Mouse (Mus musculus) midbrain, embryonic 16.5 days (tissue): ENCODE measurements around the gene Ehbp1. TPM values are rescaled to one million over a fixed set of nuclear protein-coding genes. Genes with fewer than 3 reads are reported as not detected.
A peak's percentile ranks its signal among the peaks of the same experiment; 100 is the strongest.

Experiments
- ATAC-seq: fragments of 200-750 bp; cut with Nextera tagmentation; 2 replicates; pipeline ENCODE4 v1.8.0; 2017; ENCODE audit warnings: moderate TSS enrichment
- H3K27ac ChIP-seq: fragments of 300-500 bp; sonication (generic); 2 replicates; pipeline ENCODE4 v1.5.1; 2014; ENCODE audit warnings: mild to moderate bottlenecking, low read length, mixed read lengths
- H3K27me3 ChIP-seq: fragments of 300-500 bp; sonication (generic); 2 replicates; pipeline ENCODE4 v1.6.1; 2014; ENCODE audit warnings: low read depth, low read length, mixed read lengths; ENCODE audit not compliant: control insufficient read depth, insufficient read depth
- H3K36me3 ChIP-seq: fragments of 300-500 bp; sonication (generic); 2 replicates; pipeline ENCODE4 v1.6.1; 2014; ENCODE audit warnings: mild to moderate bottlenecking, low read length, moderate library complexity, mixed read lengths; ENCODE audit not compliant: control insufficient read depth, insufficient read depth
- H3K4me1 ChIP-seq: fragments of 300-500 bp; sonication (generic); 2 replicates; pipeline ENCODE4 v1.6.1; 2014; ENCODE audit warnings: mild to moderate bottlenecking, low read length, mixed read lengths; ENCODE audit not compliant: control insufficient read depth, insufficient read depth
- H3K4me2 ChIP-seq: fragments of 300-500 bp; sonication (generic); 2 replicates; pipeline ENCODE4 v1.6.1; 2014; ENCODE audit warnings: mild to moderate bottlenecking, low read length, mixed read lengths
- H3K4me3 ChIP-seq: fragments of 300-500 bp; sonication (generic); 2 replicates; pipeline ENCODE4 v1.5.1; 2014; ENCODE audit warnings: low read depth, mild to moderate bottlenecking, low read length, moderate library complexity, mixed read lengths
- H3K9ac ChIP-seq: fragments of 300-500 bp; sonication (generic); 2 replicates; pipeline ENCODE4 v1.6.1; 2014; ENCODE audit warnings: low read depth, low read length, mixed read lengths
- H3K9me3 ChIP-seq: fragments of 300-500 bp; sonication (generic); replicated peaks from 2 replicates; pipeline ENCODE4 v1.6.1; 2014; ENCODE audit warnings: mild to moderate bottlenecking, low read length, mixed read lengths; ENCODE audit not compliant: control insufficient read depth, poor library complexity, severe bottlenecking
- WGBS: fragments of 180-500 bp; shearing (Covaris S2); extraction: QIAGEN DNeasy Blood & Tissue Kit; methylation state at CpG from one replicate; pipeline ENCODE4 v1.1.7; 2014; 5-methylcytosine and 5-hydroxymethylcytosine counted together
- polyA plus RNA-seq: library from polyadenylated mRNA; unstranded; fragments of >200 nt; fragmentation: Nextera tagmentation; extraction: Ambion mirVana; gene quantifications from 2 replicates; pipeline ENCODE4 v1.2.1, GENCODE M21; 2015

Ehbp1 gene
- polyA plus RNA-seq, 1 experiment from 2014 or later: 23.3 TPM

DNA sequence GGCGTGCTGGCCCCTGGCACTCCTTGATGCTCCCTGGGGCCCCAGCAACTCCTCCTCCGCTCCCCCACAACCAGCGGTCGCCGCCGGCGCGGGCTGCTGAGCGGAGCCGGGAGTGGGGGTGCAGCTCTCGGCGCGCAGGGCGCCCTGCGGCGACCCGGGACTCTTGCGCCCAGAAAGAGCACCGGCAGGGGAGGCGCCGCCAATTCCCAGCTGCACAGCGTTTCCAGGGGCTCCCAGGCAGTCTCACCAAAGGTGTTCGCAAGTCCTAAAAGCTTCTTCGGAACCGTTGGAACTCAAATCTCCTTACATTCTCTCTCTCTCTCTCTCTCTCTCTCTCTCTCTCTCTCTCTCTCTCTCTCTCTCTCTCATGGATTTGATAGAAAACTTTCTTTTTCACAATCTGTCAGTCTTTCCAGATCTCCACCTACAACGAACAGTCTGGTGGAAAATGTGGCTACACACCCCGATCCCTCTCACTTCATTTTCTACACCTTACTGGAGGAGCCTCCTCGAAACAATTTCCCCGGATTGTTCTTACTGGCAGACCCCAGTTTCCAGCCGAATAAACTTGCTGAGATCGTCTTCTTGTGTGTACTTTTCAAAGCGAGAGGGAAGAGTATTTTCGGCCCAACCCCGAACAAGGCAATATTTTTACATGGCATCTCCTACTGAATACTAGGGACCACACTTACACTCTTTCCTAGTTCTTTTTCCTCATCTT is 339.9 kb downstream of the Ehbp1 start:
- Histone ChIP-seq H3K9ac (peak overlapping the region; percentile 63), H3K27ac (peak overlapping the region; percentile 84), H3K36me3 (0 out of 2 replicates have a peak, but pooled peaks cover 2% of the 10 kb centered on the region), H3K4me1 (peaks cover 9% of the 10 kb centered on the region), H3K4me3 (peak overlapping the region; percentile 49), H3K27me3 (peaks cover 44% of the 10 kb centered on the region), H3K9me3 (no peaks in the 10 kb centered on the region), H3K4me2 (peak overlapping the region; percentile 63)
- under 1% methylated on average over 34 of the region's 34 CpGs for WGBS
- no peak for ATAC-seq

- peak; percentile 84 for ATAC-seq
- H3K9ac ChIP-seq: peak overlapping the region; percentile 63
These were observed 340.6 kb downstream of the Ehbp1 start for GRCm38 (mm10) chr11:22001321-22002061.

DNA sequence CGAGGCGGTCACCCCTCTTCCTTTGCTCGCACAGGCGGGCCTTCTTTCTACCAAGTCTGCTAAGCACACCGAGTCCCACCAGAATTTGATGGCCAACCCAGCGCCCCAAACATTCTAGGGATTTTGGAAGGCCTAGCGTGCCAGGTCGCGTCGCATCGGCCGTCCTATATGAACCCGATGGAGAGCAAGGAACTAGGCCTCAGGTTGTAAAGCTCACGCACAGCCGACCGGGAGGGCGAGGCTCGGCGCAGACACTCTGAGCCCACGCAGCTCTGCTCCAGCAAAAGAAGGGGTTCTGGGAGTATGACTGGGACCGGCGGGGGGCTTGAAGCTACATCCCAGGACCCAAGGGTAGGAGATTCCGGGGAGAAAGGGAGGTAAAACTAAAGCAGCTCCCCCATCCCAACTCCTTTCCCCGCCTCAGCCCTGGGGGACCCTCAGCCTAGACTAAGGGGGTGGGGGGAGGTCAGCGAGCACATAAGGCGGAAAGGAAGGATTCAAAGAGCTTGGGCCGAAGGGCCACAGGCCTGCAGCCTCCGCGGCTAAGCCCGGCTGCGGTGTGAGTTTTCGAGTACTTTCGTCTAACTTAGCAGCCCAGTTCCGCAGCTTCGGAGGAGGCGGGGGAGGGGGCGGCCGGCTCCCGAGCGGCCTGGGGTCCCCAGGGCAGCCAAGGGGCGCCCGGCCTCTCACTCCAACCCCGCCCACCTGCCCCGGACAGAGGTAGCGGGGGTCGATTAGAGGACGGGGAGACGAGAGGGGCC is 341.6 kb downstream of the Ehbp1 start:
- Histone ChIP-seq H3K36me3 (0 out of 2 replicates have a peak, but pooled peaks cover 2% of the 10 kb centered on the region), H3K27me3 (peaks cover 28% of the 10 kb centered on the region), H3K4me3 (peak overlapping the region; percentile 49), H3K4me2 (peak overlapping the region; percentile 63), H3K9ac (peak overlapping the region; percentile 43), H3K27ac (peak overlapping the region; percentile 58), H3K4me1 (peaks cover 17% of the 10 kb centered on the region), H3K9me3 (no peaks in the 10 kb centered on the region)
- 5% methylated on average over 47 of the region's 48 CpGs for WGBS
- no peak for ATAC-seq

More at GRCm38 (mm10) chr11:22001321-22002061, 340.6 kb downstream of the Ehbp1 start:
- Histone ChIP-seq H3K27me3 (peaks cover 36% of the 10 kb centered on the region), H3K27ac (peak overlapping the region; percentile 84), H3K4me3 (peak overlapping the region; percentile 49), H3K36me3 (0 out of 2 replicates have a peak, but pooled peaks cover 2% of the 10 kb centered on the region), H3K4me1 (peaks cover 14% of the 10 kb centered on the region), H3K4me2 (peak overlapping the region; percentile 63), H3K9me3 (no peaks in the 10 kb centered on the region)
- WGBS: under 1% methylated on average over 45 of the region's 59 CpGs

DNA sequence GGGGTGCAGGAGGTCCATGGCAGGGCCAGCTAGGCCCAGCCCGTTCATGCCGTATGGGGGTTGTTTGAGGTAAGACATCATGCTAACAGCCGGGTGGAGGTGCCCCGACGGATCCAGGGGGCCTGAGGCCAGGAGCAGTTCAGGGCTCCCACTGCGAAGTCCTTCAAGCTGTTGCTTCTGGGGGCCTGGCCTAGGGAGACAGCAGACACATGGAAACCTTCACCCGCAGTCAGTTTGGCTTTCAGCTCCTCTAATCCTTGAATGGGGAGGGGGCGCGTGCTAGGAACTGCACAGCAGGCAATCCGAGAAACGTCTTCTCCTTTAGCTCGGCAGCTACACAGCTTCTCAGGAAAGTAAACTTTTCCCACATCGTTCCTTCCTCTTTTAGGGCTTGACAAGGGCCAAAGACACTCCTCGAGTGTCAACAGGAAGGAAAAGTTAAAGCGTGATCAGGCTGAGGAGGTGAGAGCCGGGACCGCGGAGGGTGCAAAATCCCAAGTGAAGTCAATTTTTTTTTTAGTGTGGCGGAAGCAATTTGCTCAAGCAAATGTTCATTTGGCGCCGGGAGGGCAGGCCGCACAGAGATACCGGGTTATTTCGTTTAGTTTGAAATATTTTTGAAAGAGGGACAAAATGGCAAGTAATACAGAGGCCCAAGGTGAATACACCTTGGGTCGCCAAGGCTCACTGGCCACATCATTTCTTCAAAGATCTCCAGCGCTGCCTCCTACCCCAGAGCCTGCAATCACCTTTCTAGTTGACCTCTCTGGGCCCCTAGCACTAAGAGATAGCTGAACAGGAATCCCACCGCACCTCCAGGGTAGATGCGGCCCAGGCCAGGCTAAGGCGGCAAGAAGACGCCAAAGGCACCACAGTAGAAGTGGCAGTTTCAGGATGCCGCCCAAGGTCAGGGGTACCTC is 342.4 kb downstream of the Ehbp1 start:
- H3K4me3 ChIP-seq: peak overlapping the region; percentile 49
- H3K9ac ChIP-seq: peak overlapping the region; percentile 43
- no peaks in the 10 kb centered on the region for H3K9me3 ChIP-seq
- H3K27me3 ChIP-seq: peaks cover 22% of the 10 kb centered on the region
- peaks cover 17% of the 10 kb centered on the region for H3K4me1 ChIP-seq
- no peaks in the 10 kb centered on the region for H3K36me3 ChIP-seq
- ATAC-seq: no peak
- peak overlapping the region; percentile 63 for H3K4me2 ChIP-seq
- peak overlapping the region; percentile 38; the same call in 1 of the 2 replicates for H3K27ac ChIP-seq
- WGBS: 11% methylated on average over 31 of the region's 31 CpGs

DNA sequence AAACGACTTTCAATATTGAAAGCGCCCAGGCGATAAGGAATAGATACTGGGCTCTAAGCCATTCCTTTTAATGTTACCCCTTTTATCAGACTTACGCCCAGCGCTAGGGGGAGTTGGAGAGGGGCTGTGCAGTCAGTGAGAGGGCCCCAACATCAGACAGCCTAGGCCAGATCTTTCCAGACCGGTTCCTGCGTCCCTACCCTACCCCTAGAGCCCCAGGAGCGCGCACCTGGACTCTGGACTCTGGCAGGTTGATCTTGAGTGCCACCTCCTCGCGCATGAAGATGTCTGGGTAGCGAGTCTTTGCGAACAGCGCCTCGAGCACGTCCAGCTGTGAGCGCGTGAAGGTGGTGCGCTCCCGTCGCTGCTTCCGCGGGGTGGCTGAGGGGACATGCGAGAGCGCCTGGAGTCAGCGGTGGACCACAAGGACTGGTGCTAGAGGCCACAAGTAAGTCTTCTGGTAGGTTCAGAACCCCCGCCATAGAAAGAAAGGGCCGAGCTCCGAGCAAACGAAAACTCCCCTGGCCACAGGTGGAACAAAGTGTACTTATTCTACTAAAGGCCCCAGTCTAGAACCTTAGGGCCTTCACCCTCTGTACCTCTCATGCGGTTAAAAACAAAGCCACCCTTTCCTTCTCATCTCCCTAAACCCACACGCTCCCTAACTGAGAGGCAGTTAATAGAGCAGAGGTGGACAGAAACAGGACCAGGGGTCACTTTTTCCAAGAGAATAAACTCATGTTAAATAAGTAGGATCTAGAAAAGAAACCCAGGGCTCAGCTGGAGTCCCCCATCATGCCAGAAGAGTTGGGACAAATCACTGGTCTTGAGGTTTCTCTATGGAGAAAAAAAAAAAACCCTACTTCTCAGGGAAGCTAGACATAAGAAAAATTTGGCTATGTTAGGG is 343.7 kb downstream of the Ehbp1 start:
- WGBS: 13% methylated on average over 32 of the region's 32 CpGs
- H3K36me3 ChIP-seq: no peaks in the 10 kb centered on the region
- H3K9me3 ChIP-seq: no peaks in the 10 kb centered on the region
- no peak for ATAC-seq
- no peak overlapping the region for H3K9ac ChIP-seq
- H3K27ac ChIP-seq: peak overlapping the region; percentile 53
- H3K4me3 ChIP-seq: peak overlapping the region; percentile 49
- peak overlapping the region; percentile 63 for H3K4me2 ChIP-seq
- peaks cover 17% of the 10 kb centered on the region for H3K4me1 ChIP-seq
- H3K27me3 ChIP-seq: peaks cover 16% of the 10 kb centered on the region

DNA sequence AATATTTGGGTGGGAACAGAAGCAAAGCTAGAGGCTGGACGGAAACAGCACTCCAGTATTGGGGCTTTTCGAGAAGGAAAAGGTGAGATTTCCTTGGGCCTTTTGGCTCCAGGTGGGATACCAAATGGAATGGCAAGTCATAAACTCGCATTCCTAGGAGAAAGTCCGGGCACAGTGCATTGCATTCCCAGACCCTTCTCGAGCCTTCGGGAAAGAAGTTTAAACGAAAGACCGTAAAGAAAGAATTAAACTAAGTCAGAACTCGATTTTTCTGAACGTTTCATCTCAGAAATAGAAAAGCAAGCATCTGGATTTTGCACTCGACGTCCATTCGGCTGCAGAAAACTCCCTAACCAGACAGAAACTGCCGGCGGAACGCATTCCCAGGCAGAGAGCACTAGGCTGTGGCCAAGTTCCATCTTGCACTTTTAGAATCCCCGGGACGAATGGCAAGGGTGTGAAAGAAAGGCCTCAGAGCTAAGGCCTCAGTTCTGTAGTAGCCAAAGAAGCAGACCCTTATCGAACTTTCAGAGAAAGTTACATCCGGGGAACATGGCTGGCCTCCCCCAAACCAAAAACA is 344.4 kb downstream of the Ehbp1 start:
- Histone ChIP-seq H3K27me3 (peaks cover 18% of the 10 kb centered on the region), H3K9ac (no peak overlapping the region), H3K27ac (peak overlapping the region; percentile 53), H3K4me1 (peaks cover 21% of the 10 kb centered on the region), H3K9me3 (no peaks in the 10 kb centered on the region), H3K4me3 (peak overlapping the region; percentile 49; the same call in 1 of the 2 replicates), H3K36me3 (no peaks in the 10 kb centered on the region), H3K4me2 (peak overlapping the region; percentile 63)
- WGBS: 10% methylated on average over 20 of the region's 20 CpGs
- no peak for ATAC-seq

DNA sequence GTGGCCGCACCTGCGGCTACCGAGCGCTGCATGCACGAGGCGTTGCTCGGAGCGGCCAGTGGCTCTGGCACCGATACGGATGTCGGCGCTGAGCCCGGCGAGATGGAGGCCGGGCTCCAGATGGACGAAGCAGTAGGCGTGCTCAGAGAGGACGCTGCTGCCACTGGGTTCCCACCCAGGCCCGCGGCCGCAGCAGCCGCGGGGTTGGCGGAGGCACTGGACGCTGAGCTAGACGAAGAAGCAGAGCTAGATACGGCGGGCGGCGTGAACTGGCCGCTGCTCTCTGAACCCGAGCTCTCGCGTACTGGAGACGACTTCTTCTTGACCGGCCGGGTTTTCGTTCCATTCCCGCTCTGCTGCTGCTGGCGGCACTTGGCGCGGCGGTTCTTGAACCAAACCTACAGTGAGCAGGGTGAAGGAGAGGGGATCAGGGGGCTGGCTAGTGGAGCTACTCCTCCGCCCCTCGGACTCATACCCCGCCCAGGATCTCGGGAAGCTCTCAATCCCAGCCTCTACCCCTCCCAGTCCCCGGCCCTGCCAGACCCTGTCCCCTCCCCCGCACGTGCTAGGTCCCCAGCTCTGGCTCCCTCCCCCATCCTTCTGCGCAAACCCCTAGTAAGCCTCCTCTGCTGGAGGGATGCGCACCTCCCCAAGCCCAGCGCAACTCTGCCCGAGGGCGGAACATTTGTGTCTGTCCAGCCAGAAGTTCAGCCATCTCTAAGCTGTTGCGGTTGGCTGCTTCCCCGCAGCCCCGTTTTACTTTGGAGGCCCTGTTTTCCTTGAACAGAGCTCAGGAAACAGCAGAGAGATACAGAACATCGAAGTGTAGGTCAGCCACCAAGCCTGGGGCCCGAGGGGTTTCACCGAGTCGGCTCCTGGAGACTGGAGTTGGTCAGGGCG is 345.2 kb downstream of the Ehbp1 start:
- 2% methylated on average over 61 of the region's 63 CpGs for WGBS
- Histone ChIP-seq H3K4me2 (peak overlapping the region; percentile 63), H3K27me3 (peaks cover 18% of the 10 kb centered on the region), H3K9me3 (no peaks in the 10 kb centered on the region), H3K4me1 (peaks cover 18% of the 10 kb centered on the region), H3K9ac (peak overlapping the region; percentile 59), H3K4me3 (peak overlapping the region; percentile 38), H3K27ac (peak overlapping the region; percentile 53), H3K36me3 (no peaks in the 10 kb centered on the region)
- peak; percentile 46 for ATAC-seq
